Mouse (Mus musculus) lung, adult 2 months (tissue): ENCODE results near the gene Pcnx2.
A peak's percentile ranks its signal among the peaks of the same experiment; 100 is the strongest.

ENCODE experiments used
- CTCF ChIP-seq: fragments of 200-500 bp; IDR thresholded peaks from 2 replicates; pipeline ENCODE4 v1.5.1; 2011; ENCODE audit warnings: mild to moderate bottlenecking, low read length, control low read depth; ENCODE audit not compliant: insufficient read depth
- POLR2A ChIP-seq: fragments of 200-500 bp; IDR thresholded peaks from 2 replicates; pipeline ENCODE4 v1.6.1; 2011; ENCODE audit warnings: low read depth, mild to moderate bottlenecking, control low read depth, low read length, borderline replicate concordance; ENCODE audit errors: extremely low read depth

DNA sequence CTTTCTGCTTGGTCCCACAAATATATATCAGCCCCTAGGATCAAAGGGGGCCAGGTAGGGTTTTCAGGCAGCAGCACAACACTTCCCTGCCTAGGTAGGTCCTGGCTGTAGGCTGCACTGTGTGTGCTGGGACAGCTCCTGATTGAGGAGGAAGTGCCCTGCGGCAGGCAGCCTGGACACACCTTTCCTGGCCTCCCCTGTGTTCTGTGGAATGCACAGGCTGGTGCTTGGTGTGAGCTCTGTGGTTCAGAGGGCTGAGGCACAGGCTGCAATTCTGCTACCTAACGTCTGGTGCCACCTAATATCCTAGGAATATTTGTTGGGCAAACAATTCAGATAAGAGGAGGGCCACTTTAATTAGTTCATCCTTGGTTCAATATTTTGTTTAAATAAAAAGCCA is 156.3 kb downstream of the Pcnx2 start:
- TF ChIP-seq CTCF (no peak), POLR2A (peak; percentile 21; the same call in 1 of the 2 replicates)
